Mouse (Mus musculus): ENCODE measurements around the gene Cd151.

Cd151 gene

GRCm38 (mm10) chr7:141475805-141476158 is 8.6 kb downstream of the Cd151 start:
- no peak for DNase-seq

DNA sequence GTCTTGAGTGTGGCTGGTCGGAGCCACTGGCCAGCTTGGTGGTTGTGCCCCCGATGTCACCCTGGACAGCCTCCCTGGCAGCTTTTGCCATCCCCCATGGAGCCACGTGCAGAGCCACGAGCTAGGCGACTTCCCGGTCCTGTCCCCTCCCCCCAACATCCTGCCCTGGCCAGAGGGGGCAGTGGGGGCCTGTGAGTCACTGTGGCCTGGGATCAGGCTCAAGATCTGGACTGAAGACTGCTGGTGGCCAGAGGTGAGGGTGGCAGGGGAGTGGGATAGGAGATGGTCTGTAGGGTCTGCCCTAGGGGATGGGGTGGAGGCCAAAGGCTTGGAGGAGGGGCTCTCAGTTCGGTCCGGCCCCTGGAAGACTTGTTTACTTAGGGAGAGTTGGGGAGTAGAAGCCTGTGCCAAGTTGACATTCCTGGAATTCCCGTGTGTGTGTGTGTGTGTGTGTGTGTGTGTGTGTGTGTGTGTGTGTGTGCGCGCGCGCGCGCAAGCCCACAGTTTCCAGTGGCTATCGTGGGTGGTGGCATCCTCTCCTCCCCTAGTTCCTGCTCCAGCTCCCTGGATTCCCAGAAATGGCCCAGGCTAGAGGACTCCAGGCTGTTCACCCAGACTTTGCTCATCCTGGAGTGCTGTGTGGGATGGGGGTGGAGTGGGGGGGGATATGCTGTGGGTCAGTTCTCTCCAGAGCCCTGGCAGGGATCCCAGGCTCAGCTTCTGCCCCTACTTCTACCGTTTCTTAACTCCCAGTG is 9.2 kb downstream of the Cd151 start:
- DNase-seq: peak; percentile 91 to 93

DNA sequence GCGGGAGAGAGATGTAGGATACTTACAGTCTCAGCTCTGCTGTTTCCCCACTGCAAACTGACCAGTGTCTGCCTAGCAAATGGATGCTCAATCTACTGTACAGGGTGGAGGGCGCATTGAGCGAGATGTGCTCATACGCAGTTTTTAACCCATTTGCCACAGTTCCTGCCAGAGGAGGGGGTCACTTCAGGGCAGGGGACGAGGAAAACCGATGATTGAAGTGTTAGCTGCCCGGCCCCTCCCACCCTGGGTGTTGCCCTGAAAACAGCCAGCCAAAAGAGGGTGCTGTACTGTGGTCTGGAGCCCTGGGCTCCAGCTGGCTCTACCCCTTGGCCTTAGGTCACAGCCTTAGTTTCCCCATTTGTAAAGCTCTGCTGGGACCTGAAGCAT is 9.8 kb downstream of the Cd151 start:
- peak; percentile 61 to 74 for DNase-seq

DNA sequence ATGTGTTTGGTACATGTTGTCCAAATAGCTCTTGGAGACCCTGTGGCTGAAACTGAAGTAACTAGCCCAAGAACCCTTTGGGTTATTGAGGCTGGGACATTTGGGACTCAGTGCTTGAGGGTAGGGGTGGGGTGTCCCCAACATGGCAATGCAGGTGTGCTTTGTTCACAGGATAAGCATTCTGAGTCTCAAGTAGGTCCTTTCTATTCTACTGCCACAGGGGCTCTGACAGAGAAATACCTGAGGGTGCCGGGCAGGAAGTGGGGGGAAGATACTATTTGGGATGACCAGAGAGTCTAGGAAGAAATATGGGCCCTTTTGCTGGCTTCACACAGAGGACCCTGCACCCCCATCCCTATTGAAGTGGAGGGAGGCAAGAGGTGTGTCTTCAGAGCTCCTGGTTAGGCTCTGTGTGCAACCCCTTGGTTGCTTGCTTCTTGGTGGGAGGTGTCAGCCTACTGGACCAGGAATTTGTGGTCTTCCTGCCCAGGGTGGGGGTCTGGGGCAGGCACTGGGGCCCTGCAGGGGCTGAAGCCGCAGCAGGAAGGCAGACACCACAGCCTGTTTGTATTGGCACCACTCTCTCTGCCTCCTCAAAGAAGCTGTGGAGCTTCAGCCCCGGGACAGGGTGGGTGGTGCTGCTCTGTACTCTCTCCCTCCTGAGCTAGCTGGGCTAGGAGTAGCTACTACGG is 10.5 kb downstream of the Cd151 start:
- peak in 1 of 2 experiments; percentile 63 for DNase-seq

GRCm38 (mm10) chr7:141478270-141478748 is 11.1 kb downstream of the Cd151 start:
- no peak for DNase-seq

GRCm38 (mm10) chr7:141480842-141481497 is 13.8 kb downstream of the Cd151 start:
- peak; percentile 69 to 82 for DNase-seq

- peak; percentile 66 to 73 for DNase-seq
Measured at GRCm38 (mm10) chr7:141481498-141482401, 14.6 kb downstream of the Cd151 start.

GRCm38 (mm10) chr7:141482531-141483024 is 15.4 kb downstream of the Cd151 start:
- DNase-seq: no peak

DNA sequence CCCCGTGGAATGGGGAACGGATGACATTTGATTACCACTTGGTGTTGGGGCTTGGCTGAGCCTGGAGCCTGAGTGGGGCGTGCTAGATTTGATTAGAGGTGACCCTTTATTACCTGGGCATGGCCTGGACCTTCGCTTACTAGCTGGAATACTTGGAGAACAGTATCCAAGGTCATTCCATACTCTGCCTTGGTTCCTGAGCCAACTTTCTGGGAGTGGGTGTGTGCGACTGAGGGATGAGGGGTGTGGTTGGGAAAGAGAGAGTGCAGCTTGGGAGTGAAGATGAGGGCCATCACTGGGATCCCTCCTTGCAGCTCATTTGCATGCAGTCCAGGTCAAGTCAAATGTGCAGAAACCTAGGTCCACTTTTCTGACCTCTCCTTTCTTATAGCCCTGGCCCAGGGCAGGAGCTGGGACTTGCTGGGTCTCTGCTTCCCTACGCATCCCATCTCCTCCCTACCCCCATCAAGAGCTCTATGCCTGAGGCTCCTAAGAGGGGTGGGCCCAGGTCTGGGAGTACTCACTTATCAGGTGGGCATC is 16.0 kb downstream of the Cd151 start:
- DNase-seq: no peak

- no peak for DNase-seq
Measured at GRCm38 (mm10) chr7:141484186-141485120, 17.3 kb downstream of the Cd151 start.

GRCm38 (mm10) chr7:141485186-141485585 is 18.0 kb downstream of the Cd151 start:
- no peak for DNase-seq

- DNase-seq: no peak
Measured at GRCm38 (mm10) chr7:141485606-141486005, 18.4 kb downstream of the Cd151 start.

GRCm38 (mm10) chr7:141486239-141486638 is 19.0 kb downstream of the Cd151 start:
- no peak for DNase-seq

DNA sequence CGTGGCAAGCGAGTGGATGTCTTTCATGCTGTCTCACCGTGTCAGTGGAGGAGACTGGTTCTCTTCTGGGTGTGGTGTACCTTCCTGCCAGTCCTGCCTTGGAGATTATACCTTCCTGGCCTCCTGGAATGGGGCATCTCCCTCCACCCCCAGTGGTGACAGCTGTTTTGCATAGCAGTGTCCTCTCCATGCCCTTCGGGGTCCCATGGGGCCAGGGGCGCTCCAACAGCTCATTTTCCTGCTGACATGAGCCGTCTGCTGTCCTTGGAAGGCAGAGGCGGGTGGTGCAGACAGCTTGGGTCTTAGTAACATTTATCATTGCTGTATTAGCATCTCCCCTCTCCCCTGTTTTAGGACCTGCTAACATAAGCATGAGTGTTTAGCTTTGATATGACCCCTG is 19.9 kb downstream of the Cd151 start:
- no peak for DNase-seq

- no peak for DNase-seq
Measured at GRCm38 (mm10) chr7:141491151-141491550, 24.0 kb downstream of the Cd151 start.

- DNase-seq: no peak
Measured at GRCm38 (mm10) chr7:141492738-141493137, 25.5 kb downstream of the Cd151 start.

- no peak for DNase-seq
Measured at GRCm38 (mm10) chr7:141493729-141494128, 26.5 kb downstream of the Cd151 start.

GRCm38 (mm10) chr7:141495379-141495778 is 28.2 kb downstream of the Cd151 start:
- no peak for DNase-seq

- DNase-seq: no peak
Measured at GRCm38 (mm10) chr7:141495940-141496339, 28.7 kb downstream of the Cd151 start.

GRCm38 (mm10) chr7:141497600-141497999 is 30.4 kb downstream of the Cd151 start:
- DNase-seq: no peak

All from lung, postnatal 4 days (tissue).